Mouse (Mus musculus) cortical plate, adult 2 months (tissue): ENCODE results near the gene Wwtr1. TPM values are rescaled to one million over a fixed set of nuclear protein-coding genes. Genes with fewer than 3 reads are reported as not detected.

Source experiments
- H3K27ac ChIP-seq: fragments of 200-500 bp; 2 replicates; pipeline ENCODE4 v1.5.1; 2012; ENCODE audit warnings: low read length, control low read depth, inconsistent platforms; ENCODE audit not compliant: insufficient read depth
- H3K4me1 ChIP-seq: fragments of 200-500 bp; 2 replicates; pipeline ENCODE4 v1.6.1; 2011; ENCODE audit warnings: low read length; ENCODE audit not compliant: control insufficient read depth, insufficient read depth
- H3K4me3 ChIP-seq: fragments of 200-500 bp; 2 replicates; pipeline ENCODE4 v1.5.1; 2011; ENCODE audit warnings: mild to moderate bottlenecking, low read length, control low read depth; ENCODE audit not compliant: insufficient read depth
- CTCF ChIP-seq: fragments of 200-500 bp; IDR thresholded peaks from 2 replicates; pipeline ENCODE4 v1.5.1; 2011; ENCODE audit warnings: mild to moderate bottlenecking, control low read depth, low read length; ENCODE audit not compliant: insufficient read depth; ENCODE audit errors: extremely low read depth
- POLR2A ChIP-seq: fragments of 200-500 bp; IDR thresholded peaks from 2 replicates; pipeline ENCODE4 v1.6.1; 2011; ENCODE audit warnings: mild to moderate bottlenecking, low read length, control low read depth; ENCODE audit not compliant: insufficient read depth; ENCODE audit errors: extremely low read depth
- polyA plus RNA-seq: library from polyadenylated mRNA; depleted of rRNA; stranded (reverse); fragments of >200 nt; gene quantifications from 2 replicates; pipeline ENCODE4 v1.2.3, GENCODE M21; 2012

Wwtr1 gene
- polyA plus RNA-seq, 1 experiment = 11.6 TPM

DNA sequence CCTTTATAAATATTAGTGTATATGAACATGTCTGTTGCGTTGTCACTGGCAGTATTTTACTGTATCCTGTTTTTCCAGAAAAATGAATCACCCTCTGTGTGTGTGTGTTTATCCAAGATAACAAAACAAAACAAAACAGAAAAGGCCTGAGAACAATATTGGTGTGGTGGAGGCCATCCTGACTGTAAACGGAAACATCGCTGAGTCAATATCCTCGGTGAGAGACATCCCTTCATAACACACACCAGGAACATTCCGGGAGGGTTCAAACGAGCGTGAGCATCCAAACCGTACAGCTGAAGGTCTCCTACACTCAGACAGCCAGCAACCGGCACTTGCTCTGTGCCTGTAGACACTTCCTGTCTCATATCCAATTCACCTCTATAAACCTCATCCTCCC lies 31.6 kb downstream of the Wwtr1 start:
- no peak for TF ChIP-seq POLR2A
- no peak for TF ChIP-seq CTCF
- Histone ChIP-seq H3K4me1 (no peaks in the 10 kb centered on the region), H3K4me3 (no peak overlapping the region), H3K27ac (no peak overlapping the region)

DNA sequence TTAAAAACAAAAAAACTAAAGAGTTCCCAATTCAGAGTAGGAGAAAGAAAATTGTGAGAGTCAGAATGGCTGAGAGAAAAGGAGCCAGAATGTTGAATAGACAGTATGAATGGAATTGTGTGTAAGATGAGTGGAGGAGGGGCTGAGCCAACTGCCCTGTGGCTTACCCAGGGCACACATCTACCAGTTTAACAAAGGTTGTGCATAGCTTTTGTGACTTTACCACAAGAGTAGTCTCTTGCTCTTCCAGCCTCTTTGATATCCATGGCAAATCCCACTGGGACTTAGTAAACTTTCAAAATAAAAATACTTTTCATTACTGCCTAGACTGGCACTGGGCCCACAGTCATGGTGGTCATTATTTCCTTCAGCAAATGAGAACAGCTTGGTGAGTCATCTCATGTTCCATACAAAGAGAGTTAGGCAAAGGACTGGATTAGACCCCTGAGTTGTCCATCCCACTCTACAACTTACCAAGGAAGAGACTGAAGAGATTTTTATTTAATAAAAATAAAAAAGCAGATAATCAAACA lies 32.8 kb downstream of the Wwtr1 start:
- H3K27ac ChIP-seq = no peak overlapping the region
- TF ChIP-seq CTCF = no peak
- no peak overlapping the region for H3K4me3 ChIP-seq
- H3K4me1 ChIP-seq = no peaks in the 10 kb centered on the region

DNA sequence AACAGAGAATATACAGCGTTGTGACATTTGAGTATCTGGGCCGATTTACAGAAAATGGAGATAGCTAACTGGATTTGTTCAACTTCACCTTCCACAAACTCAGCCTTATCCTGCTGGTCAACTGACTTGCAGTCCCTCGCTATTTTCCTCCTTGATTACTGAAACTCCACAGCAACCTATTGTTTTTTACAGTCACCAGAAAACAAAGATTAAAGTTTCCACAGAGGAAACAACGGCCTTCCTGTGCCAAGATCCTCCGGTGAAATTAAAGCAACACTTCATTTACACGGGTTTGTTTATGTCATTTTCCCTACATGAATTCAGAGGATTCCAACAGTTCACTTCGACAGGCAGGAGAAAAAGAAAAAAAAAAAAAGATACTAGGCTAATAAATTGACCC lies 34.5 kb downstream of the Wwtr1 start:
- no peaks in the 10 kb centered on the region for H3K4me1 ChIP-seq
- H3K27ac ChIP-seq = no peak overlapping the region
- no peak overlapping the region for H3K4me3 ChIP-seq
- TF ChIP-seq CTCF = no peak
- no peak for TF ChIP-seq POLR2A

DNA sequence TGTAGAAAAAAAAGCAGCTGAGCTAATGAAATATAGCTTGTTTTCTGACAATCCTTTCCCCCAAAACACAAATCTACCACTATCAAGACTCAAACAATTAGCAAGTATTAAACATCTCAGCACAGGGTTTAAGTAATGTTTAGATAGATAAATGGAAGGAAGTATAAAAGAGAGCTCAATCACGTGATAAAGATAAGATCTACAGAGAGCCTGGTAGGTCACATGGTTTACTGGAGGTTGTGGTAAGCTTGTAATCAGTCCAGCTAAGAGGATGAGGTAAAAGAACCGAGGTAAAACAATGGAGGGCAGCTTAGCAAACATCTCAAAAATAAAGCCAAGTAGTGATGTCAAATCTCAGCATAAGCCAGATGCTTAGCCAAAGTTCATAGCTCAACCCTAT lies 35.2 kb downstream of the Wwtr1 start:
- no peak overlapping the region for H3K27ac ChIP-seq
- H3K4me1 ChIP-seq = no peaks in the 10 kb centered on the region
- no peak overlapping the region for H3K4me3 ChIP-seq
- TF ChIP-seq POLR2A = no peak
- TF ChIP-seq CTCF = no peak

DNA sequence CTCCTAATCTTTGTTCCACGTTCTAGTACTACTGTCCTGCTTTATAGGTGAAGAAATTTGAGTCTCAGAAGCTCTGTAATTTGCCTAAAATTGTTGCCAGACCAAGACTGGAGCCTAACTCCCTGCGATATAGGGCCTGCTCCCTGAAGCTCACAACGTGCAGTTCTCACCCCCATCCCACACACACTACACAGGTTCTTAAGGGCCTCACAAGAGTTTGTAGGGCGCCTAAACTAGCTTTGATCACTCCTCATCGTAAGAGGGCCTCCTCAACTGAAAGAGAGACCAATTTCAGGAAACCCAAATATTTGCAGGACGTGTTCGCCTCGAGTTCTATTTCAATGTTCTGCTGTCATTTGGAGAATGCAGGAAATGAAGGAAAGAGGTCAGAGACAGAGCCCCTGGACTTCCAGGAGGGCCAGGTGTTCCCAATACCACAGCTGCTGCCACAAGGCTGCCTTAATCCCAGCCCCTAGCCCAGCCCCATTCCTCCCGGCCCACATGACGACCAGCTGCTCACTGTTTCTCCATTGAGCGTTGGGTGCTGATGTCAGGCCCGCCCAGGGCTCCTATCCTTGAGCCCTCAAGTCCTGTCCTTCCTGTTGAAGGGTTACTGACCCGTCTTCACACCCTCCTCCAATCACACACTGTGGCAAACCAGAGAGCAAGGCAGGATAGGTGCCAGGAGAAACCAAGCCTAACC lies 40.1 kb downstream of the Wwtr1 start:
- no peak overlapping the region for H3K27ac ChIP-seq
- H3K4me3 ChIP-seq = no peak overlapping the region
- TF ChIP-seq POLR2A = no peak
- no peak for TF ChIP-seq CTCF
- H3K4me1 ChIP-seq = no peaks in the 10 kb centered on the region

GRCm38 (mm10) chr3:57534450-57534849 lies 41.3 kb downstream of the Wwtr1 start:
- no peaks in the 10 kb centered on the region for H3K4me1 ChIP-seq
- no peak for TF ChIP-seq CTCF
- TF ChIP-seq POLR2A = no peak
- no peak overlapping the region for H3K4me3 ChIP-seq
- no peak overlapping the region for H3K27ac ChIP-seq

- H3K4me1 ChIP-seq = no peaks in the 10 kb centered on the region
- TF ChIP-seq CTCF (no peak), POLR2A (no peak)
- H3K27ac ChIP-seq = no peak overlapping the region
- H3K4me3 ChIP-seq = no peak overlapping the region
Measured at GRCm38 (mm10) chr3:57533876-57534275, 41.8 kb downstream of the Wwtr1 start.

- TF ChIP-seq CTCF (no peak), POLR2A (no peak)
- no peak overlapping the region for H3K27ac ChIP-seq
- H3K4me1 ChIP-seq = no peaks in the 10 kb centered on the region
- no peak overlapping the region for H3K4me3 ChIP-seq
Measured at GRCm38 (mm10) chr3:57532991-57533725, 42.6 kb downstream of the Wwtr1 start.

DNA sequence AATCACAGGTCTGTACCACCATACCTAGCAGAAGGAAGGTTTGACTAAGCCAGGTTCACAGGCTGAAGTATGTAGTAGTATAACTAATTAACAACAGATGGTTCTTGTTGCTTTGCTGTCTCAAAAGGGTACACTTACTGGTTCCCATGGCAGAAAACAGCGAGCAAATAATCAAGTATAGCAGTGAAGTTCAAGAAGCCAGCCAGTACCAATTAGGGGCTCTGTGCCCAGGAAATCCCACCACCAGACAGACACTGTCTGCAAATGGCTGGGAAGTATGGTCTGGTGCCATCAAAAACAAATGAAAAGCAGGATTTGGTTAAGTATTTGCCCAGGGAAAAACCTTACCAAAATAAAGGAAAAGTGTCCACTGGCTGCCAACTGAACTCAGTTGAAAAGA lies 44.9 kb downstream of the Wwtr1 start:
- TF ChIP-seq CTCF = no peak
- TF ChIP-seq POLR2A = no peak
- Histone ChIP-seq H3K4me3 (no peak overlapping the region), H3K27ac (no peak overlapping the region), H3K4me1 (no peaks in the 10 kb centered on the region)

GRCm38 (mm10) chr3:57530221-57530620 lies 45.5 kb downstream of the Wwtr1 start:
- no peak for TF ChIP-seq CTCF
- no peak for TF ChIP-seq POLR2A
- no peak overlapping the region for H3K4me3 ChIP-seq
- no peaks in the 10 kb centered on the region for H3K4me1 ChIP-seq
- H3K27ac ChIP-seq = no peak overlapping the region
